Mouse (Mus musculus) fibroblast of lung, adult 2 months (primary cell): ENCODE measurements around the gene Cpne6.
A peak's percentile ranks its signal among the peaks of the same experiment; 100 is the strongest.

ENCODE experiments used
- DNase-seq: peaks from one replicate; pipeline ENCODE4 v3.0.0-alpha.2; 2011; ENCODE audit warnings: low read depth

Gene Cpne6

GRCm38 (mm10) chr14:55497449-55497821 lies 12.8 kb upstream of the Cpne6 start:
- peak; percentile 53 for DNase-seq

- DNase-seq = no peak
Measured at GRCm38 (mm10) chr14:55505612-55506011, 4.6 kb upstream of the Cpne6 start.

DNA sequence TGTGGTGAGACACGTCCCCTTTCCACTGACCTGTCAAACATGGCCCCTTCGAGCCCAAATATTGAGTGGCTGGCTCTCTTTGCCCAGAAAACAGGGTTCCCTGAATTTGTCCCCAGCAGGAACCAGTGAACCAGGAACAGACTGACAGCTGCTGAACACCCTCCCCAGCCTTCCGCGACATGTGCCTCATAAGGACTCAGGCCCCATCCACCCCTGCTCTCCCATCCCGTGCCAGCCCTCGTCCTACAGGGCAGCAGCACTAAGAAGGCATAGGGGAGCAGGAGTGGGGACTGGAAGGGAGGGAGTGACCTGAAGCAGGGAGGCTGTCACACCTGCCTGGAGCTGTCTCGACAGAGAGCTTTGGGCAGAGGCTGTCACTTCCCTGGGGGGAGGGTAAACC lies 2.4 kb upstream of the Cpne6 start:
- no peak for DNase-seq

GRCm38 (mm10) chr14:55509540-55509939 lies 705 bp upstream of the Cpne6 start:
- DNase-seq = no peak

- DNase-seq = no peak
Measured at GRCm38 (mm10) chr14:55511037-55511436, 792 bp downstream of the Cpne6 start.

DNA sequence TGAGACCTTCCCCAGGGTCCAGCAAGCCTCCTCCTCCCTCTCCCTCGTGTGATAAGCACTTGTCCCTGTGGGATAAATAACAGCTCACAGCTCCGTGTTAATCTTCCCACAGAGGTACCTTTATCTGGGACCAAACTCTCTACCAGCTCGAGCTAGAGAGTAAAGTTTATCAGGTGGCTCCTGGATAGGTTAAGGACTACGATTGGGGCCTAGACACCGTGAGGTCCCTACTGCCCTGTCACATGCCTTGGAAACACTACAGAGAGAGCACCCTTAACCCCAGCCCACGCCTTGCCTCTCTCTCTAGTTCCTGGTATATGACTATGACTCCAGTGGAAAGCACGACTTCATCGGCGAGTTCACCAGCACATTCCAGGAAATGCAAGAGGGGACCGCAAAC lies 3.7 kb downstream of the Cpne6 start:
- no peak for DNase-seq

DNA sequence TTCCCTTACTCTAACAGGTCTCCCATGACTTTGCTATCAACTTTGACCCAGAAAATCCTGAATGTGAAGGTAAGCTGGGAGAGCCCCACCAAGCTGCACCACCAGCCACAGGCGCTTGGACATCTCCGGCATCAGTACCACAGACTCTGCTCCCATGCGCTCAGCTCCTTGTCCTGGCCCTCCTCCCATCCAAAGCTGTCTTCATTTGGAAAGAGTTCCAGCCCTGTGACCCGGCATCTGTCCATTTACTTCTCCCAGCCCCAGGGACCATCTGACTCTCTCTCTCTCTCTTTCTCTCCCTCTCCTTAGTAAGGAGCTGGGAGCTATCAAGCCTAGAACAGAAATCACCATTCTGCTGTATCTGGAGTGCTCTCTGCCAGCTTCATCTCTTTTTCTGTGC lies 5.6 kb downstream of the Cpne6 start:
- no peak for DNase-seq

DNA sequence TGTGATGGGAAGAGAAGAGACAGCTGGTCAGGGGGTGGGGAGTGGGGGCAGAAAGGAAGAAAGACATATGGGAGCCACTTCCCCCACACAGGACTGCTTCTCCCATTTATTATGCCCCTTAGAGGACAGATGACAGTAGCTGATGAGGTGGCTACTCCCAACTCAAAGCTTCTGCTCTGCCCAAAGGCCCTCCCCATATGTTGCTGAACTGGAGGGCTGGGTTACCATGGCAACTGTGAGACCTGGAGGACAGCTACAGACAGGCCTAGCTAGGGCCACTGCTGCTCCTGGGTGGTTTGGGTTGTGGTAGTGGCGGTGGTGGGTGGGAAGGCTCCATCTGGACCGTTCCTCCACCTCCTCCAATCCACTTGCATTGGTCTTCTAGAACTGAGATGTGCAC lies 8.7 kb downstream of the Cpne6 start:
- DNase-seq = no peak

- DNase-seq = no peak
Measured at GRCm38 (mm10) chr14:55519604-55520003, 9.4 kb downstream of the Cpne6 start.

- DNase-seq = no peak
Measured at GRCm38 (mm10) chr14:55520451-55521361, 10.5 kb downstream of the Cpne6 start.

DNA sequence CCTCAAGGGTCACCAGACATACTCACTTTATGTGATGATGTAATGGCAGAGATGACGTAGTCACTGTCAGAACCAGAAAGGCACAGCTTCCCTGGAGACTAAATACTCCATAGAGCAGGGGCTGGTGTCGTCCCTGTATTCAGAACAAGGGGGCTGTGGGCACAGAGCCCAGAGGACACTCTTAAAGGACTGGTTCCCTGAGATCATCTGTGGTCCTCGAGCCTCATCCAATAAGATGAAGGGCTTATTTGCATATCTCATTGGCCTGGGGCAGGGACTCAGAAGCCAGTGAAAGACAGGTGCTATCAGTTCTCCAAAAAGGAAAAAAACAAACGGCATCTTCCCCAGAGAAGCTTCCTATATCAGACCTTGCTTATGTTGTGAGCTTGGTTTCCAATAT lies 13.8 kb downstream of the Cpne6 start:
- no peak for DNase-seq

DNA sequence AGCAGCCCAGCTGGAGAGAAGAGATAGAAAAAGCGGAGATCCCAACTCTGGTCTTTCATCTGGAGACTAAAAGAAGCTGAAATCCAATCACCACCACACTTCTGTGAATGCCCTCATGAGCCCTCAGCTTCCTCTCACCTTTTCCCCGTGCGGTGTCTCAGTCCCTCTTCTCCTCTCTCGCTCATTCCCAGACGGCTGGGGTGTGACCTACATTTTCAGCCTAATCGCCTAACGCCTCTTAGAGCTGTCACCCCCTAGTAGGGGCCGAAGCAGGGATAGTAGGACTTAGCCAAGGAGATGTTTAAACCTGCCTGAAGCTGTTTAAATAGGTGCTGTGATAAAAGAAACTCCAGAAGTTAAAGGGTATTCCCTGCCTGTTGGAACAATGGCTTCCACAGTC lies 14.5 kb downstream of the Cpne6 start, which contains the start of gene Nrl:
Nrl (minus strand) TSS at position 197 of the 400 bp plus-strand sequence.
- DNase-seq = no peak

DNA sequence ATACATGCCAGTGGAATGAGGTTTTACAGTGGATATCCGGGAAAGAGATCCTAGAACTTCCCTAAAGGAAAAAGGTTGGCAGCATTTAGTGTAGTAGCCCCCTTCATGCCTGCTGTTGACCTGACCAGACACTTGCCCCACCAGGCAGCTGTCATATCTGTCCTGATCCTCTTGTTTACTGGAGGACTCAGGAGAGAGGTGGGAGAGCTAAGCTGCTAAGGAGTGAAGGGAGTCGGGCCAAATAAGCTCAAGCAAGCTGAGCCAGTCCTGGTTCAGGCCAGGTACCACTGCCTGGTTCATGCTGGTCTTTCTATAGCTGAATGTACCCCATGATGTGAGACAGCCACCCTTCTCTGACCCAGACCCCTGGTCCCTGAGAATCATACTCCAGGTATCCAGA lies 16.4 kb downstream of the Cpne6 start:
- DNase-seq = no peak

GRCm38 (mm10) chr14:55527940-55528339 lies 17.7 kb downstream of the Cpne6 start:
- DNase-seq = peak; percentile 14

DNA sequence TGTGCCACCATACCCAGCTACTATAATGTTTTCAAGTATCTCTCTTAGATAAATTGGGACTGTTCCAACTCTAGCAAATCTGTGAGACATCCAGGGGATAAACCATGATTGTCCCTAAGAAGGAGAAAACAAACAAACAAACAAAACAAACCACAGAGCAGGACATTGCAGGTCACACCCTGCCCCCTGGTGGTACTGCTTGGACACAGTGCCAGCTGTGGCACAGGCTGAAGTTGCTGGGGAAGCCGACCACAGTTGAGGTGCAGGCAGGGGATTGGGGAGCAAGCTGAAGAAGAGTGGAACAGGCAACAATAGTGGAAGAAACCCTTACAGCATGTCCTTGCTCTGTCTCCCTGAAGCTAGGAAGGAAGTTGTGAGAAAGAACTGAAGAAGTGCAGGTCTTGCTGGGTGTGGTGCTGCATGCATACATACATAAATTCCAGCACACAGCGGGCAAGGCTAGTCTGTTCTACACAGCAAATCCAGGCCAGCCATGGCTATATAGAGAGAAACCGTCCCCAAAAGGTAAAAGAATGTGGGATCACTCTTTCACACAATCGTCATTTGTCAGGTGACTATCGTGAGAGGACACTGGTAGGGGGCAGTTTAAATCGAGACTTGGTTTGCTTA lies 26.0 kb downstream of the Cpne6 start:
- DNase-seq = no peak

GRCm38 (mm10) chr14:55540067-55540786 lies 30.0 kb downstream of the Cpne6 start, which contains the start of gene Pck2:
Gene Pck2 (plus strand): TSS chr14:55540266.
- DNase-seq = peak; percentile 94

- DNase-seq = peak; percentile 53
Measured at GRCm38 (mm10) chr14:55540787-55541321, 30.6 kb downstream of the Cpne6 start.

GRCm38 (mm10) chr14:55542268-55542667 lies 32.0 kb downstream of the Cpne6 start:
- no peak for DNase-seq

GRCm38 (mm10) chr14:55544334-55544733 lies 34.1 kb downstream of the Cpne6 start:
- no peak for DNase-seq

GRCm38 (mm10) chr14:55550191-55550590 lies 39.9 kb downstream of the Cpne6 start:
- DNase-seq = no peak

DNA sequence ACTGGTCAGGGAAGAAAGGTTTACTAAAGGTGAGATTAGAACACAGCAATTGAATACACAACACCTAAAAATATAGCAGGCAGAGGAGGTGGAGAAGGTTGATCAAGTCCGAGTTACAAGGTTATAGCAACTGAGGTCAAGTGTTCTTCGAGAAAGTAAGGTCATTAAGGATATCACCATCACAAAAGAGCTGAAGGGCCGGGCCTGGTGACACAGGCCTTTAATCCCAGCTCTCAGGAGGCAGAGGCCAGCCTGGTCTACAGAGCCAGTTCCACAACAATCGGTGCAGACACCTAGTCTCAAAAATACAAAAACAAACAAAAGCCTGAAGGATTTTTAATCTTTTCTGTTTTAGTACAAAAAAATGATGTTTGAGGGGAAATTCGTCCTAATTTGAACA lies 41.1 kb downstream of the Cpne6 start:
- DNase-seq = no peak

DNA sequence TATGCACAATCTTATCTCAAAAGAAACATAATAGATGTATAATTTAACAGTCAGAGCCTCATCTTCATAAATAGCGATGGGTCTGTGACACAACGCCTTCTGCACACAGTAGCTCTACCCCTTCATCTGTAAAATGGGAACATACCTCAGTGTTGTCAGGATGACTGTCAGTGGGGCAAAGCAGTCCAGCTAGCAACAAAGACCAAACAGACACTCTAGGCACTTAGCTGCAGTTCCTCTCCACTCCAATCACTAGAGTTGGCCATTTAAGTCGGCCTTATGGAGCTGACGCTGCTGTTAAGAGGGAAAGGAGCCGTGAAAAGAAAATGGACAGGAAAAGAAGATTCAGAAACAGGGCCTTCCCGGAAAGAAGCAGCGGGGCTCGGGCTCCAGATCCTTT lies 41.5 kb downstream of the Cpne6 start:
- no peak for DNase-seq
